Mouse (Mus musculus) kidney, embryonic 14.5 days (tissue): ENCODE data around the gene Chst1. TPM values are rescaled to one million over a fixed set of nuclear protein-coding genes. Genes with fewer than 3 reads are reported as not detected.

ENCODE experiments used
- ATAC-seq: fragments of 200-750 bp; cut with Nextera tagmentation; 2 replicates; pipeline ENCODE4 v1.8.0; 2017; ENCODE audit warnings: moderate number of reproducible peaks, mild to moderate bottlenecking, moderate TSS enrichment, moderate library complexity; ENCODE audit not compliant: low FRiP score, low TSS enrichment
- H3K27ac ChIP-seq: fragments of 300-500 bp; sonication (generic); 2 replicates; pipeline ENCODE4 v1.5.1; 2014; ENCODE audit warnings: low read depth, mild to moderate bottlenecking, low read length, moderate library complexity, mixed read lengths
- H3K27me3 ChIP-seq: fragments of 300-500 bp; sonication (generic); 2 replicates; pipeline ENCODE4 v1.6.1; 2014; ENCODE audit warnings: mild to moderate bottlenecking, low read length; ENCODE audit not compliant: control insufficient read depth, insufficient read depth
- H3K36me3 ChIP-seq: fragments of 300-500 bp; sonication (generic); 2 replicates; pipeline ENCODE4 v1.6.1; 2014; ENCODE audit warnings: low read length, mixed read lengths; ENCODE audit not compliant: control insufficient read depth, insufficient read depth
- H3K4me1 ChIP-seq: fragments of 300-500 bp; sonication (generic); 2 replicates; pipeline ENCODE4 v1.6.1; 2014; ENCODE audit warnings: low read length, mixed read lengths; ENCODE audit not compliant: control insufficient read depth, insufficient read depth
- H3K4me2 ChIP-seq: fragments of 300-500 bp; sonication (generic); replicated peaks from 2 replicates; pipeline ENCODE4 v1.6.1; 2014; ENCODE audit warnings: low read depth, mild to moderate bottlenecking, low read length
- H3K4me3 ChIP-seq: fragments of 300-500 bp; sonication (generic); 2 replicates; pipeline ENCODE4 v1.5.1; 2014; ENCODE audit warnings: mild to moderate bottlenecking, low read length
- H3K9ac ChIP-seq: fragments of 300-500 bp; sonication (generic); 2 replicates; pipeline ENCODE4 v1.6.1; 2014; ENCODE audit warnings: low read depth, mild to moderate bottlenecking, low read length, moderate library complexity
- H3K9me3 ChIP-seq: fragments of 300-500 bp; sonication (generic); 2 replicates; pipeline ENCODE4 v1.6.1; 2016; ENCODE audit warnings: low read length; ENCODE audit not compliant: control insufficient read depth
- WGBS: fragments of 180-500 bp; shearing (Covaris S2); extraction: QIAGEN DNeasy Blood & Tissue Kit; methylation state at CpG from one replicate; pipeline ENCODE4 v1.1.7; 2014; 5-methylcytosine and 5-hydroxymethylcytosine counted together
- polyA plus RNA-seq: library from polyadenylated mRNA; unstranded; fragments of >200 nt; fragmentation: Nextera tagmentation; extraction: Ambion mirVana; gene quantifications from 2 replicates; pipeline ENCODE4 v1.2.1, GENCODE M21; 2014

Gene Chst1
- 5.0 and 6.4 TPM in 2 replicates for polyA plus RNA-seq

- H3K9ac ChIP-seq = peak within 1 kb of the TSS; percentile 74
- under 1% methylated on average over 38 of the region's 82 CpGs for WGBS
- no peaks in the 10 kb centered on the region for H3K36me3 ChIP-seq
- peaks cover 4% of the 10 kb centered on the region; the same call in 1 of the 2 replicates for H3K27me3 ChIP-seq
- peak; percentile 62 for ATAC-seq
- no peaks in the 10 kb centered on the region for H3K9me3 ChIP-seq
- peaks cover 28% of the 10 kb centered on the region for H3K4me1 ChIP-seq
- H3K4me2 ChIP-seq = peak within 1 kb of the TSS; percentile 99
- 0 out of 2 replicates have a peak within 1 kb of the TSS, but pooled peaks have one; percentile 17 for H3K27ac ChIP-seq
- H3K4me3 ChIP-seq = peak within 1 kb of the TSS; percentile 63
Measured at GRCm38 (mm10) chr2:92599487-92600347, at the start of gene Chst1. TSS of gene Chst1 (plus strand) at chr2:92599707.

- Histone ChIP-seq H3K27ac (no peak overlapping the region), H3K4me2 (no peak overlapping the region), H3K4me1 (peaks cover 1% of the 10 kb centered on the region; the same call in 1 of the 2 replicates), H3K36me3 (no peaks in the 10 kb centered on the region), H3K9ac (no peak overlapping the region), H3K9me3 (no peaks in the 10 kb centered on the region), H3K27me3 (no peaks in the 10 kb centered on the region), H3K4me3 (no peak overlapping the region)
- WGBS = 71% methylated on average over 2 of the region's 2 CpGs
- ATAC-seq = no peak
Measured at GRCm38 (mm10) chr2:92550051-92550450, 49.5 kb upstream of the Chst1 start.

DNA sequence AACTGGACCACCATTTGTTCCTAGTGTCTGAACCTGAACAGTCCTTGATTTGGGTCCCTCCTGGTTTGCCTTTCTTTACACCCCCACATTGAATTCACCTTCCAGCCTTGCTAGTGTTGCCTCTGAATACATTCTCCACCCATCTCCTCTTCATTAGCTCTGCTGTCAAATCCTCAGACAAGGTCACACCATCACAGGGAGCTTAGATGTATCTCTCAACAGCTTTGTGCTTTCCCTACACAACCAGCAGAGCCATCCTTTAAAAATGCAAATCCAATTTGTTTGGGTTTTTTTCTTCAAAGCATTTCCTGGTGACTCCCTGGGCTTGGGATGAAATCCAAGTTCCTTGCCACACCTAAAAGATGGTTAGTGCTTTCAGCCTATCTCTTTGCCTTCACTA is 45.0 kb upstream of the Chst1 start:
- no peaks in the 10 kb centered on the region for H3K27me3 ChIP-seq
- no peak overlapping the region for H3K4me3 ChIP-seq
- no peaks in the 10 kb centered on the region for H3K9me3 ChIP-seq
- no peaks in the 10 kb centered on the region for H3K36me3 ChIP-seq
- ATAC-seq = no peak
- no peak overlapping the region for H3K9ac ChIP-seq
- H3K4me2 ChIP-seq = no peak overlapping the region
- no peaks in the 10 kb centered on the region for H3K4me1 ChIP-seq
- H3K27ac ChIP-seq = no peak overlapping the region

GRCm38 (mm10) chr2:92562930-92563329 is 36.6 kb upstream of the Chst1 start:
- no peak overlapping the region for H3K4me3 ChIP-seq
- 62% methylated on average over 4 of the region's 4 CpGs for WGBS
- H3K4me1 ChIP-seq = no peaks in the 10 kb centered on the region
- H3K36me3 ChIP-seq = no peaks in the 10 kb centered on the region
- no peaks in the 10 kb centered on the region for H3K27me3 ChIP-seq
- no peak for ATAC-seq
- H3K4me2 ChIP-seq = no peak overlapping the region
- H3K9me3 ChIP-seq = peaks cover 9% of the 10 kb centered on the region
- no peak overlapping the region for H3K9ac ChIP-seq
- H3K27ac ChIP-seq = no peak overlapping the region

GRCm38 (mm10) chr2:92570623-92571022 is 28.9 kb upstream of the Chst1 start:
- H3K27me3 ChIP-seq = no peaks in the 10 kb centered on the region
- H3K9ac ChIP-seq = no peak overlapping the region
- H3K36me3 ChIP-seq = no peaks in the 10 kb centered on the region
- H3K27ac ChIP-seq = no peak overlapping the region
- 82% methylated on average over 6 of the region's 6 CpGs for WGBS
- no peak overlapping the region for H3K4me3 ChIP-seq
- H3K4me1 ChIP-seq = 0 out of 2 replicates have a peak, but pooled peaks cover 3% of the 10 kb centered on the region
- no peak for ATAC-seq
- H3K9me3 ChIP-seq = peaks cover 2% of the 10 kb centered on the region; the same call in 1 of the 2 replicates
- no peak overlapping the region for H3K4me2 ChIP-seq

DNA sequence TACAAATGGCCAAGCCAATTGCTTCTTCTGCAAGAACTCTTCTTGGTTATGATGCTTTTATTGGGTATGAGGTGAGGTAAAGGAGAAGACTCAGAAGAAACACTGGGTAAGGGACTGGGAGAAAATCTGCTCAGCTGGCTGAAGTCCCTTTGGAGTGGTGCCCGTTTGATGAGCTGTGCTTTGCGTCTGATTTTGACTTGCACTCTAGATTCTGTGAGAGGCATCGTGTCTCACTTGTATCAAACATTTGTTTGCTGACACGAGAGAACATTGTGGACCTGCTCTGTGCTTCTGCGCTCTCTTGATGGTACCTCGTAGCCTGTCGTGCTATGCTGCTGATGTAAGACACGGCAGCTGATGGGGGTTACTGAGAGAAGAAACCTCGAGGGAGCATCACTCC is 21.7 kb upstream of the Chst1 start:
- no peak for ATAC-seq
- Histone ChIP-seq H3K27ac (no peak overlapping the region), H3K4me2 (no peak overlapping the region), H3K4me3 (no peak overlapping the region), H3K9ac (no peak overlapping the region), H3K9me3 (no peaks in the 10 kb centered on the region), H3K27me3 (no peaks in the 10 kb centered on the region), H3K36me3 (no peaks in the 10 kb centered on the region), H3K4me1 (no peaks in the 10 kb centered on the region)
- WGBS = 79% methylated on average over 9 of the region's 9 CpGs

- no peaks in the 10 kb centered on the region for H3K27me3 ChIP-seq
- H3K4me2 ChIP-seq = no peak overlapping the region
- H3K9ac ChIP-seq = no peak overlapping the region
- H3K9me3 ChIP-seq = no peaks in the 10 kb centered on the region
- no peak overlapping the region for H3K4me3 ChIP-seq
- no peak for ATAC-seq
- no peaks in the 10 kb centered on the region for H3K4me1 ChIP-seq
- 83% methylated on average over 7 of the region's 7 CpGs for WGBS
- no peak overlapping the region for H3K27ac ChIP-seq
- no peaks in the 10 kb centered on the region for H3K36me3 ChIP-seq
Measured at GRCm38 (mm10) chr2:92581302-92581701, 18.2 kb upstream of the Chst1 start.

- no peak overlapping the region for H3K27ac ChIP-seq
- H3K4me2 ChIP-seq = no peak overlapping the region
- no peak overlapping the region for H3K4me3 ChIP-seq
- 60% methylated on average over 5 of the region's 5 CpGs for WGBS
- H3K4me1 ChIP-seq = no peaks in the 10 kb centered on the region
- H3K36me3 ChIP-seq = no peaks in the 10 kb centered on the region
- 0 out of 2 replicates have a peak, but pooled peaks have one; percentile 49 for ATAC-seq
- H3K27me3 ChIP-seq = no peaks in the 10 kb centered on the region
- no peaks in the 10 kb centered on the region for H3K9me3 ChIP-seq
- no peak overlapping the region for H3K9ac ChIP-seq
Measured at GRCm38 (mm10) chr2:92582596-92582995, 16.9 kb upstream of the Chst1 start.

- no peak for ATAC-seq
- Histone ChIP-seq H3K36me3 (no peaks in the 10 kb centered on the region), H3K4me1 (no peaks in the 10 kb centered on the region), H3K9ac (no peak overlapping the region), H3K9me3 (no peaks in the 10 kb centered on the region), H3K27ac (no peak overlapping the region), H3K27me3 (no peaks in the 10 kb centered on the region), H3K4me2 (no peak overlapping the region), H3K4me3 (no peak overlapping the region)
- 91% methylated on average over 2 of the region's 2 CpGs for WGBS
Measured at GRCm38 (mm10) chr2:92587806-92588205, 11.7 kb upstream of the Chst1 start.
